Mouse (Mus musculus) heart, postnatal 14 days (tissue): Measurements from ENCODE around the gene Stx8. TPM values are rescaled to one million over a fixed set of nuclear protein-coding genes. Genes with fewer than 3 reads are reported as not detected.

Experiments used
- DNase-seq, 2 experiments: peaks; one replicate each; pipeline ENCODE4 v3.0.0; 2021 to 2022
- intact Hi-C: fragments of 180-260 bp; cut with DNase I; formaldehyde crosslinking; loops from one replicate; pipeline ENCODE4 v1.15.1; 2025
- total RNA-seq, 2 experiments: library from RNA; stranded (reverse); gene quantifications; 2 replicates each; pipeline ENCODE4 v1.2.3; 2021

The Stx8 gene
- total RNA-seq, 2 experiments from 2014 or later, result 26.5 to 27.8 TPM

GRCm38 (mm10) chr11:67967831-67968230 lies 1.8 kb downstream of the Stx8 start:
- no peak for DNase-seq
- intact Hi-C loops, result loop anchor here (5.0 kb wide), 1 partner anchor 71 kb away; no protein-coding TSS in a partner anchor

- DNase-seq, result no peak
These were observed 6.6 kb downstream of the Stx8 start for GRCm38 (mm10) chr11:67972606-67973005.

GRCm38 (mm10) chr11:67973225-67973624 lies 7.2 kb downstream of the Stx8 start:
- intact Hi-C loops, result no loop called here
- DNase-seq, result no peak

More at GRCm38 (mm10) chr11:67972606-67973005, 6.6 kb downstream of the Stx8 start:
- intact Hi-C loops, result no loop called here

DNA sequence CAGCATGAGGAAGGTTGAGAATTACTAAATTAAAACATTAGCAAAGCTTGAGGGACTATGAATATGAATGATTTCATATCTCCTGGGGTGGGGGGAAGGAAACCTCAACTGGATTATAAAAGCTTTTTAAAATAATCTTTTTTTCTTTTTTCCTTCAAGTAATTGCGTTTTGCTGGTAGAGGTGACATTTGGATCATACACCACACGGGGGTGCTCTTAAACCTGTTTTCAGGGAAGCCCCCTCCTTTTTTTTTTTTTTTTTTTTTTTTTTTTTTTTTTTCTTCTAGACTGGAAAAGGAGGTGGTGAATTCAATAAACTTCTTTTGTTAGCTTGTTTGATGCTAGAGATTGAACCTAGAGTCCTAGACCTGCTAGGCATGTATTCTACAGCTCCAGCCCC lies 9.3 kb downstream of the Stx8 start:
- intact Hi-C loops, result no loop called here
- DNase-seq, result peak in 1 of 2 experiments; percentile 20

DNA sequence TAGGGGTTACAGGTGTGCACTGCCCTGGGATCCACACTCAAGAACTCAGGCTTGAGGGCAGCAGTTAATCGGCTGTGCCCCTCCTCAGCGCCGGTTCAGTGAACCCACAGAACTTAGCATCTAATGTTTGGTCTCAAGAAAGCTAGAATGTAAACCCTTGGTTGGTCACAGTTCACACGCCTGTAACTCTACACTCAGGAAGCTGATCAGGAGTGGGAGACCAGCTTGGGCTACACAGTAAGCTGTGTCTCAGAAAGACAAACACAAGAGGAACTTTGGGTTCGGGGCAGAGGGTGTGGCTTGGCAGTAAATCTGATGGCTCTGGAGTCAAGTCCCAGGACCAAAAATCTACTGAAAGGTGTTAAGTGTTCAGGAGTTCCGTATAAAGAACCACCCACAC lies 17.6 kb downstream of the Stx8 start:
- intact Hi-C loops, result no loop called here
- DNase-seq, result no peak

GRCm38 (mm10) chr11:67991240-67991639 lies 25.2 kb downstream of the Stx8 start:
- no peak for DNase-seq
- intact Hi-C loops, result no loop called here

GRCm38 (mm10) chr11:67995965-67996364 lies 30.0 kb downstream of the Stx8 start:
- no peak for DNase-seq

DNA sequence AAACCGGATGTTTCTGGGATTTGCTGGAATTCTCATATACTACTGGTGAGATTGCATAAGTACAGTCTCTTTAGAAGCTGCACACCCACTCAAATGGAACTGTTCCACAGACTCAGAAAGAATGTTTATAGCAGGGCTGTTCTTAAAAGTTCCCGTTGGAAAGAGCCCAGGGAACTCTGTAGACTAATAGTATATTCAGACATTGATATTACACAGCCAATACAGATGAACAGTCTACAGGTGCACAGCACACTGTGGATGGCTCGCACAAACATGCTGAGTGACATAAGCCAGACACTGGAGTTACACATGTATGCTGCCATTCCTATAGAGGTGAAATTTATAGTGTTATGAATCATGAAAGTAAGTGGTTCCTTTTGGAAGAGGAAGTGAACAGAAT lies 32.9 kb downstream of the Stx8 start:
- intact Hi-C loops, result no loop called here
- no peak for DNase-seq

More at GRCm38 (mm10) chr11:67995965-67996364, 30.0 kb downstream of the Stx8 start:
- intact Hi-C loops, result no loop called here

DNA sequence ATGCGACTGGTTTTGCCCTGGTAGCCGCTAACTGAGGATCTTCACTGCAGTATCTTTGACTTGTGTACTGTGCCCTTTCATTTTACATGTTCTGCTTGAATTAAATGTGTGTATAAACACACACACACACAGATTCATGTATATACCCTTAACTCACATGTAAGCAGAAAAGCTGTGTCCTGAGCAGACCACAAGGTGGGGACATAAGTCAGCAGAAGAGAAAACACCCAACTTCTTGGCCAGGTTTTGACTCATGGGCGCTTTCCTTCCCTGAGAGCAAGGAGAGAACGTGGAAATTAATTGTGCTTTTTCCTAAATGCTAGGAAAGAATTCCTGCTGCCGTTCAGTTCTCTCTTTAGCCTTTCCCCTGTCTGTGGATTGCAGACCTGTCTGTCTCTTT lies 33.6 kb downstream of the Stx8 start:
- peak in 1 of 2 experiments; percentile 21 for DNase-seq
- intact Hi-C loops, result loop anchor here (5.0 kb wide), 1 partner anchor 198 kb away; no protein-coding TSS in a partner anchor

GRCm38 (mm10) chr11:68004191-68004590 lies 38.2 kb downstream of the Stx8 start:
- DNase-seq, result peak; percentile 77 to 86
- intact Hi-C loops, result loop anchor here (1.0 to 5.0 kb wide), 2 partner anchors 193 to 404 kb away; no protein-coding TSS in a partner anchor

DNA sequence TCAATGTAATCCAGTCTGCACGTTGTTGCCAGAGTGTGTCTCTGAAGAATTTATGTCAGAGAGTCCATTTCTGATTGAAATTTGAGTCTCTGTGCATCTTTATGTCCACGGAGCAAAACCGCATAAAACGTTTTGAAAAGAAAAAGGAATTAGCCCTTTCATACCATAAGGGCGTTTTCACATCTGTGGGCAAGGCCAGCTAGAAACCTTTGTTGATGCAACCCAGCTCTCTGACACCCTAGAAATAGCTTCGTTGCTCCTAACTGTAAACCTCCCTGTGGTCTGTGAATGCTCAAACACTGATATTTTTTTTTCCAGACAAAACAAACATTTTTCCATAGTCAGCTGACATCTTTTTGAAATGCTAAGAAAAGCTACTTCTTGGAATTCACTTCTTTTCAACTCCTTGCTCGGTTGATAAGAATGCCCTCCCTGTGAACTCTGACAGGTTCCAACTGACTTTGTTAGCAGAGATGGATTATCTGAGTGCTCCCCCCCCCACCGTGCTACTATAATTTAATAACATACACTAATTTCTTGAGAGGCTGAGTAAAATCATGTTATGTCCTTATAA lies 40.3 kb downstream of the Stx8 start:
- intact Hi-C loops, result loop anchor here (5.0 kb wide), 1 partner anchor 206 kb away; no protein-coding TSS in a partner anchor
- DNase-seq, result no peak

GRCm38 (mm10) chr11:68007645-68008044 lies 41.7 kb downstream of the Stx8 start:
- DNase-seq, result no peak
- intact Hi-C loops, result loop anchor here (5.0 kb wide), 1 partner anchor 205 kb away; no protein-coding TSS in a partner anchor

- DNase-seq, result no peak
- intact Hi-C loops, result loop anchor here (5.0 kb wide), 1 partner anchor 203 kb away; no protein-coding TSS in a partner anchor
These were observed 43.4 kb downstream of the Stx8 start for GRCm38 (mm10) chr11:68009377-68009776.

DNA sequence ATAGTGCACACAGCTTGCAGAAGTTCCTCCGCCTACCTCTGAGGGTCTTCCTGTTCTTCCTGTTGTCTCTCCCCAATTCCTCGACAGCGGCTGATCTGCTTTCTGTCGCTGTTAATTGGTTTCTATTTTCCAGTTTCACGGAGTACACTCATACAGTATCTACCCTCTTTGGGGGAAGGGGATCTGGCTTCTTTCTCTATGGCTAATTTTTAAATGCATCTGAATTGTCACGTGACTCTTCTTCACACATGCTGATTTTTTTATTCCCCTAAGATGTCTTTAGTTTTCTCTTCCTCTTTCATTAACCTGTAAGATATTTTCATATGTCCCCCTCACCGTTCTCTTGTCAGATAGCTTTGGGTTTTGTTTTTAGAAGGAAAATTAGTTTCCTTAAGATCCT lies 46.2 kb downstream of the Stx8 start:
- DNase-seq, result no peak
- intact Hi-C loops, result no loop called here

DNA sequence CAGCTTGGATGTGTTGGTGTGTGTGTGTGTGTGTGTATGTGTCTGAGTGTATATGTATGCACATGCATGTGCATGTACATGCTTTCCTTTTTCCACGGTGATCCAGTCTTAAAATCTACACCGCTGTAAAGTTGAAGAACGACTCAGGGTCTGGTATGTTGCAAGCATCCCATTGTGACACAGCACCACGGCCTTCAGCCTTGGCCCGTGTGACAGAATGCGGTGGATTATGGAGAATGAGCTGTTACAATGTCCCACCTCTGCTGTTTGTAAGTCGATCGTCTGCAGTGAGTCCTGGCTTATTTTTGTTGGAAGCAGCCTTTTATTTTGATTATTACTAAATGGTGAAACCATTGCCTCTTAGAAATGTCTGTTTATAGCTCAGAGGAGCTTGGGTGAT lies 52.2 kb downstream of the Stx8 start:
- intact Hi-C loops, result no loop called here
- DNase-seq, result no peak

DNA sequence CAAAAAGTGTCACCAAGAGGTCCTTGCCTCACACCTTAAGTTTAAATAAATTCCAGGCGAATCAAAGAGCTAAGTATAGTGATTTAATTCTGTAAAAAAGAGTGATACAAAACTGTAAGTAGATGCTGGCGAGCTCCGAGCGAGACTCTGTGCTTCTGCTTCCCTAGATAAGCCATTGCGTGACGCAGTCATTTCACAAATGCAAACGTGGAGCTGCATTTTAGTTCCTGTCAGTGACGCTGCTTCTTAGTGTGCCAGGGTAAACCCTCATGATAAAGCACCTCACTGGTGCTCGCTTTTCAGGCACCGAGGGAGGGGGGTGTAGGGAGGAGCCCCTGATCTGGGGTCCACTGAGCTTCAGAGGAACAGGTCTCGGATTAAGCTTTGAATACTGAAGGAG lies 53.2 kb downstream of the Stx8 start:
- no peak for DNase-seq
- intact Hi-C loops, result no loop called here

DNA sequence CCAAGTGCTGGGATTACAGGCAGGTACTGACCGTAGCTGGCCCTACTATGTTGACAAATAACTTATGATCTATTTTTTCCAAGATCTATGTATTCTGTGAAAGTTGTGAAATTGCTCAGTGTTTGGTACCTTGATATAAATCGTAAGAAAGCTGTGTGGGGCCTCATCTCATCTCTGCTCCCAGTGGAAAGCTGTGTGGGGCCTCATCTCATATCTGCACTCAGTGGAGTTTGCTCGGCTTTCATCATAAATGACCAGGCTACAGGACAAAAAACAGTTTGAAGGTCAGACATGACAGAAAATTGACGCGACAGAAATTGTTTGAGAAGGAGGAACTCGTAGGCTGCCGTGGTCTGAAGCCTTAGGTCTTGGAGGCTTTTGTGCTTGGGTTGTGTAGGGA lies 56.0 kb downstream of the Stx8 start:
- no peak for DNase-seq
- intact Hi-C loops, result no loop called here

- intact Hi-C loops, result no loop called here
- DNase-seq, result peak in 1 of 2 experiments; percentile 30
These were observed 56.9 kb downstream of the Stx8 start for GRCm38 (mm10) chr11:68022895-68023294.

GRCm38 (mm10) chr11:68023811-68024369 lies 57.9 kb downstream of the Stx8 start:
- no peak for DNase-seq

DNA sequence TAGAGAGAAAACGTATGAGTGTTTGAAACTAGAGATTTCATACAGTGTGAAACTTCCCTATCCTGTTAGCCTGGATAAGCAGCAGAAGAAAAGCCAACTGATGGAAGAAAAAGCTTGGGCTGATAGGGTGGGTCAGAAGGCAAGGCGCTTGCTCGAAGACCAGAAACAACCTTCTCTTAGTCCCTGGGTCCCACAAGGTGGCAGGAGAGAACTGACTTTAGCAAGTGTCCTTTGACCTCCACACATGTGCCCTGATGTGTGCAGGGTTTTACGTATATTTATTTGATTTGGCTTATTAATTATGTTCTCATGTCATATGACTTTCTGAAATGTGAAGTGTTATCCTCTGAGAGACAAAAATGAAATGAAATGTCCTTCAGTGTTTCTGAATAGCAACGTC lies 60.6 kb downstream of the Stx8 start:
- no peak for DNase-seq
- intact Hi-C loops, result no loop called here

More at GRCm38 (mm10) chr11:68023811-68024369, 57.9 kb downstream of the Stx8 start:
- intact Hi-C loops, result no loop called here

DNA sequence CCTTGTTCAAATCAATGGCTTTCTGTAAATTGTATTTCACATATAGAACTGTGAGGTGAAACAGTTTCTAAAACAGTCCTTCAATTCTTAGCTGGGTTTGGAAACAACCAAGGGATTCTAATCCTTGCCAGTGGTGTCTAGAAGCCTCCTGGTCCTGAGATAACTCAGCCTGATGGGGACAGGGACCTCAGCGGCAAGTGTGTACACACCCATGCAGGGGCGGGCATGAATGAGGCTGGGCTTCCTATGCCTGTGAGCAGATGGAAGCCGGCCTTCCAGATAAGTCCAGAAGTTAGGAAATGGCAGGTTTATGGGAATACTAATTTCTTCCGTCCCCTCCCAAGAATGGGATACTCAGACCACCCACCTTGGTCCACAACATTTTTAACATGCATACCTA lies 63.1 kb downstream of the Stx8 start:
- no peak for DNase-seq
- intact Hi-C loops, result no loop called here

DNA sequence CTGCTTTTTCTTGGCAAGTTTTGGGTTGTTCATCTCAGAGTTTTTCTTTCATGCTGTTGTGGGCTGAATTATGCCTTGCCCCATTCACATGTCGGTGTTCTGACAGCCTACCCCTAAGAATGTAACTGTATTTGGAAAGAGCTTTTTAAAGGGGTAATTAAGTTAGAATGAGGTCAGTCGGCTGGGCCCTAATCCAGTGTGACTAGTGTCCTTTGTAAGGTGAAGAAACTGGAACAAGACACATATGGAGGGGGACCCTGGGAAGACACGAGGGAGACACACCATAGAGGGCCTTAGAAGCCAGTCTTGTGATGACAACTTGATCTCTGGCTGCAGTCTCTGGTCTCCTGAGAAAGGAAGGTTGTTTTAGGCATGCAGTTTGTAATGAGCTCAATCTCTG lies 63.9 kb downstream of the Stx8 start:
- DNase-seq, result peak in 1 of 2 experiments; percentile 32
- intact Hi-C loops, result no loop called here
